Mouse (Mus musculus): ENCODE results near the gene Chd4.
A peak's percentile ranks its signal among the peaks of the same experiment; 100 is the strongest.

Chd4 gene

DNA sequence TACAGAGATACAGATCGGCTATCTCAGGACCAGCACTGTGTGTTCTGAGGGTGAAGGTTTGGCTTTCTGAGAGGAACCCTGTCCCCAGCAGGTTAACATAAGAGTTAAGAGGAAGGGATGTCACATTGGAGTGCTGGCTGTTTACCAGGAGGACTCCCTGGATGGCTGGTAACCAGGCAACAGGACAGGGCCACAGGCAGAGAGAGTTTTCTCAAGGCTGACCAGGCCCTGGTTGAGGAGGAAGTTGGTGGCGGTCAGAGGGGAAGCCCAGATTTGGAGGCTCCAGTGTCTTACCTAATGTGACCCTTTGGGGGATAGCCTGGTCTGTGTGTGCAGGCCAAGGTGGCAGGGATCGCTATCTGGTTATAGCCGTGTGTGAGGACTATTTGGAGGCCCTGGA lies 51.0 kb downstream of the Chd4 start:
- Histone ChIP-seq H3K4me3 (replicated peaks; ENCODE audit: low read length) (peak overlapping the region; percentile 92), H3K9me3 (ENCODE audit: low read length) (no peaks in the 10 kb centered on the region), H3K4me1 (replicated peaks; ENCODE audit: low read depth, low read length) (peaks cover 87% of the 10 kb centered on the region), H3K27me3 (ENCODE audit: insufficient read depth, low read length) (no peaks in the 10 kb centered on the region), H3K36me3 (ENCODE audit: insufficient read depth, low read length) (peaks cover 73% of the 10 kb centered on the region)
- no peak for TF ChIP-seq POU5F1 (IDR thresholded peaks at IDR 0.05; ENCODE audit: borderline replicate concordance, low read length)
- no peak for TF ChIP-seq CTCF (conservative IDR thresholded peaks at IDR 0.05; ENCODE audit: low read length)
- no peak for TF ChIP-seq NANOG (IDR thresholded peaks at IDR 0.05; ENCODE audit: borderline replicate concordance, low read length)

- Histone ChIP-seq H3K4me1 (replicated peaks; ENCODE audit: low read depth, low read length) (peaks cover 87% of the 10 kb centered on the region), H3K9me3 (ENCODE audit: low read length) (no peaks in the 10 kb centered on the region), H3K36me3 (ENCODE audit: insufficient read depth, low read length) (peaks cover 72% of the 10 kb centered on the region), H3K4me3 (replicated peaks; ENCODE audit: low read length) (peak overlapping the region; percentile 92; the same call in 1 of the 2 replicates), H3K27me3 (ENCODE audit: insufficient read depth, low read length) (no peaks in the 10 kb centered on the region)
- TF ChIP-seq POU5F1 (IDR thresholded peaks at IDR 0.05; ENCODE audit: borderline replicate concordance, low read length) (no peak), NANOG (IDR thresholded peaks at IDR 0.05; ENCODE audit: borderline replicate concordance, low read length) (no peak), CTCF (conservative IDR thresholded peaks at IDR 0.05; ENCODE audit: low read length) (no peak)
Observed at GRCm38 (mm10) chr6:125147329-125147728, 51.5 kb downstream of the Chd4 start.

GRCm38 (mm10) chr6:125148251-125148925 lies 52.6 kb downstream of the Chd4 start:
- no peaks in the 10 kb centered on the region for H3K9me3 ChIP-seq (ENCODE audit: low read length)
- H3K36me3 ChIP-seq (ENCODE audit: insufficient read depth, low read length), result peaks cover 72% of the 10 kb centered on the region
- peak overlapping the region; percentile 59 for H3K4me3 ChIP-seq (replicated peaks; ENCODE audit: low read length)
- peaks cover 89% of the 10 kb centered on the region for H3K4me1 ChIP-seq (replicated peaks; ENCODE audit: low read depth, low read length)
- no peak for TF ChIP-seq POU5F1 (IDR thresholded peaks at IDR 0.05; ENCODE audit: borderline replicate concordance, low read length)
- no peak for TF ChIP-seq CTCF (conservative IDR thresholded peaks at IDR 0.05; ENCODE audit: low read length)
- no peak for TF ChIP-seq NANOG (IDR thresholded peaks at IDR 0.05; ENCODE audit: borderline replicate concordance, low read length)
- no peaks in the 10 kb centered on the region for H3K27me3 ChIP-seq (ENCODE audit: insufficient read depth, low read length)

DNA sequence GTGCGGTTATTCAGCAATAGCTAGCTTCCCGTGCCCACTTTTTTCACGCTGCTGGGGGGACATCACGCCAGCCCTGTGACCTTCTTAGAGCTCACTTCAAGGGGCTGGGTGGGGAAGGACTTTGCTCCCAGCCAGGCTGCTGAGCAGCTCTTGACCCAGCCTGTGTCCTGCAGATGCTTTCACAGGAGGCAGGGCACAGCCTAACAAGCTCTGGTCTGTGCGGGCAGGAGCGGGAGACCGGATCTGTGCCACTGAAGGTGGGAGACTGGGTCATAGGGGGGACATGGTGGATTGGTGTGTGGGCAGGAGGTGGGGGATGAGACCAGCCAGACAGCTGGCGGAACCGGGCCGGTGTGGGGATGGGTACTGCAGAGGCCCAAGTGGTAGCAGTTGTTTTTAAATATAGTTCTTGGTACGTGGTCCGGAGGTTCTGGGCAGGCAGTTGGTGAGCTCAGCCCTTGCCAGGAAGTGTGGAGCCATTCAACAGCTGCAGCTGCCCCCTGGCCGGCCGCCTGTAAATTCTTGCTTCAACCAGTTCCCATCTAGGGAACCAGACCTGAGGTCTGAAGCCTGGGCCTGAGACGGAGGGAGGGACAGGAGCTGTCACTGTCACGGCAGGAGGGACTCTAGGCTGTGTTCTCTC lies 53.3 kb downstream of the Chd4 start:
- peaks cover 72% of the 10 kb centered on the region for H3K36me3 ChIP-seq (ENCODE audit: insufficient read depth, low read length)
- H3K27me3 ChIP-seq (ENCODE audit: insufficient read depth, low read length), result no peaks in the 10 kb centered on the region
- TF ChIP-seq NANOG (IDR thresholded peaks at IDR 0.05; ENCODE audit: borderline replicate concordance, low read length) (no peak), POU5F1 (IDR thresholded peaks at IDR 0.05; ENCODE audit: borderline replicate concordance, low read length) (no peak), CTCF (conservative IDR thresholded peaks at IDR 0.05; ENCODE audit: low read length) (no peak)

GRCm38 (mm10) chr6:125149569-125149950 lies 53.8 kb downstream of the Chd4 start:
- Histone ChIP-seq H3K4me3 (replicated peaks; ENCODE audit: low read length) (peak overlapping the region; percentile 59), H3K27me3 (ENCODE audit: insufficient read depth, low read length) (no peaks in the 10 kb centered on the region), H3K4me1 (replicated peaks; ENCODE audit: low read depth, low read length) (peaks cover 78% of the 10 kb centered on the region), H3K9me3 (ENCODE audit: low read length) (no peaks in the 10 kb centered on the region), H3K36me3 (ENCODE audit: insufficient read depth, low read length) (peaks cover 70% of the 10 kb centered on the region)
- TF ChIP-seq CTCF (conservative IDR thresholded peaks at IDR 0.05; ENCODE audit: low read length) (no peak), POU5F1 (IDR thresholded peaks at IDR 0.05; ENCODE audit: borderline replicate concordance, low read length) (no peak), NANOG (IDR thresholded peaks at IDR 0.05; ENCODE audit: borderline replicate concordance, low read length) (no peak)

More for the DNA sequence above, 53.3 kb downstream of the Chd4 start:
- H3K9me3 ChIP-seq (ENCODE audit: low read length), result no peaks in the 10 kb centered on the region
- H3K4me1 ChIP-seq (replicated peaks; ENCODE audit: low read depth, low read length), result peaks cover 83% of the 10 kb centered on the region
- peak overlapping the region; percentile 59 for H3K4me3 ChIP-seq (replicated peaks; ENCODE audit: low read length)

GRCm38 (mm10) chr6:125152212-125153017 lies 56.6 kb downstream of the Chd4 start:
- H3K4me1 ChIP-seq (replicated peaks; ENCODE audit: low read depth, low read length), result peaks cover 83% of the 10 kb centered on the region
- H3K36me3 ChIP-seq (ENCODE audit: insufficient read depth, low read length), result peaks cover 76% of the 10 kb centered on the region
- H3K27me3 ChIP-seq (ENCODE audit: insufficient read depth, low read length), result no peaks in the 10 kb centered on the region
- peak overlapping the region; percentile 45 for H3K4me3 ChIP-seq (replicated peaks; ENCODE audit: low read length)
- no peaks in the 10 kb centered on the region for H3K9me3 ChIP-seq (ENCODE audit: low read length)
- no peak for TF ChIP-seq NANOG (IDR thresholded peaks at IDR 0.05; ENCODE audit: borderline replicate concordance, low read length)
- no peak for TF ChIP-seq POU5F1 (IDR thresholded peaks at IDR 0.05; ENCODE audit: borderline replicate concordance, low read length)
- no peak for TF ChIP-seq CTCF (conservative IDR thresholded peaks at IDR 0.05; ENCODE audit: low read length)

- Histone ChIP-seq H3K36me3 (ENCODE audit: insufficient read depth, low read length) (peaks cover 76% of the 10 kb centered on the region), H3K4me3 (replicated peaks; ENCODE audit: low read length) (peak overlapping the region; percentile 45; the same call in 1 of the 2 replicates), H3K4me1 (replicated peaks; ENCODE audit: low read depth, low read length) (peaks cover 83% of the 10 kb centered on the region), H3K27me3 (ENCODE audit: insufficient read depth, low read length) (no peaks in the 10 kb centered on the region), H3K9me3 (ENCODE audit: low read length) (no peaks in the 10 kb centered on the region)
- TF ChIP-seq POU5F1 (IDR thresholded peaks at IDR 0.05; ENCODE audit: borderline replicate concordance, low read length) (no peak), CTCF (conservative IDR thresholded peaks at IDR 0.05; ENCODE audit: low read length) (no peak), NANOG (IDR thresholded peaks at IDR 0.05; ENCODE audit: borderline replicate concordance, low read length) (no peak)
Observed at GRCm38 (mm10) chr6:125153018-125153389, 57.2 kb downstream of the Chd4 start.

GRCm38 (mm10) chr6:125153682-125154081 lies 57.9 kb downstream of the Chd4 start:
- TF ChIP-seq POU5F1 (IDR thresholded peaks at IDR 0.05; ENCODE audit: borderline replicate concordance, low read length), result no peak
- peaks cover 73% of the 10 kb centered on the region for H3K36me3 ChIP-seq (ENCODE audit: insufficient read depth, low read length)
- no peaks in the 10 kb centered on the region for H3K27me3 ChIP-seq (ENCODE audit: insufficient read depth, low read length)
- no peaks in the 10 kb centered on the region for H3K9me3 ChIP-seq (ENCODE audit: low read length)
- H3K4me1 ChIP-seq (replicated peaks; ENCODE audit: low read depth, low read length), result peaks cover 82% of the 10 kb centered on the region
- H3K4me3 ChIP-seq (replicated peaks; ENCODE audit: low read length), result no peak overlapping the region
